Mouse (Mus musculus) liver, adult (tissue): ENCODE measurements around the gene Clec4a1.

Source experiments
- GATA4 ChIP-seq: IDR thresholded peaks from 2 replicates; pipeline ENCODE4 v1.6.1; 2014; ENCODE audit warnings: mild to moderate bottlenecking, low read length; ENCODE audit not compliant: insufficient replicate concordance

The Clec4a1 gene

DNA sequence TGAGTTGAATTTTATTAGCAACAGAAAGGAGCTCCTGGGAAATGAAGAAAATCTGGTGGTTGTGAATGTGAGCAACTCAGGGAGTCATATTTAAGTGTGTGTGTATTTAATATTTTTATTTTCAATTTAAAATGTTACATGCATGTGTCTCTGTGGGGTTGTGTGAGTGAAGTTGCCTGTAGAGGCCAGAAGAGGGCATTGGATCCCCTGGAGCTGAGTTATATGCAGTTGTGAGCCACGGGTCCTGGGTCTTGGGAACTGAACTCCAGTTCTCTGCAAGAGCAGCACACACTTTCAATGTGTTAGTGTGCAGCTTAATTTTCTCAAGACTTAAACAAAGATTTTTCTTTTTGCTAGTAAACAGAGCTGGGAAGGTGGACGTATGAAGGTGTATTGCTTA, 42.9 kb downstream of the Clec4a1 start:
- no peak for TF ChIP-seq GATA4

DNA sequence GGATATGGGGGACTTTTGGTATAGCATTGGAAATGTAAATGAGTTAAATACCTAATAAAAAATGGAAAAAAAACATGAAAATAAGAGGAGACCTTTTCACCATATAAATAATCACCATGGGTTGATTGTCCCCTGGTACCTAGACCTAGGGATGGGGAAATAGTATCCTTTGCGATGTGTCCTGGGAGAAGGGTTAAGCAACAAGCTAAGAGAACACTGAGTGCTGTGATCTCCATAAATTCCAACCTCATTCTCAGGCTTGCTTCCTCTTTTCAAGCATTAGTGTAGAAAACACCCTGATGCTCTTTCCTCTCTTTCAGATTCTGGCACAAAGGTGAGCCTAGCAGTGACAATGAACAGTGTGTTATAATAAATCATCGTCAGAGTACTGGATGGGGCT, 47.4 kb downstream of the Clec4a1 start:
- TF ChIP-seq GATA4: no peak
